Mouse (Mus musculus): ENCODE measurements around the gene Nab2. TPM values are rescaled to one million over a fixed set of nuclear protein-coding genes. Genes with fewer than 3 reads are reported as not detected.

Nab2 gene
- total and polyA plus RNA-seq, 3 experiments, result 29.1 to 37.1 TPM; not detected in 1

- Histone ChIP-seq H3K36me3 (ENCODE audit: control insufficient read depth in 1 of 2, insufficient read depth in 2 of 2, low read length in 2 of 2) (no peaks in the 10 kb centered on the region), H3K27ac (ENCODE audit: control insufficient read depth, low read depth, low read length) (no peak overlapping the region), H3K9ac (ENCODE audit: control insufficient read depth, low read depth, low read length, poor library complexity, severe bottlenecking) (no peak overlapping the region), H3K9me3 (replicated peaks; ENCODE audit: insufficient read depth, low read length) (no peaks in the 10 kb centered on the region), H3K4me1 (ENCODE audit: control insufficient read depth in 1 of 2, insufficient read depth in 2 of 2, low read length in 2 of 2) (no peaks in the 10 kb centered on the region), H3K27me3 (ENCODE audit: control insufficient read depth in 1 of 2, insufficient read depth in 2 of 2, low read length in 2 of 2) (peaks cover 0 to 3% of the 10 kb centered on the region in 2 experiments; a peak in 1 of 4 replicates), H3K4me3 (ENCODE audit: control insufficient read depth in 1 of 2, insufficient read depth in 1 of 2, low read depth in 2 of 2, low read length in 2 of 2) (no peak overlapping the region), H3K79me2 (ENCODE audit: control insufficient read depth, insufficient read depth, low read length, poor library complexity) (no peaks in the 10 kb centered on the region)
- TF ChIP-seq ZKSCAN1 (IDR thresholded peaks at IDR 0.05; ENCODE audit: low read depth, low read length) (no peak), ELF1 (IDR thresholded peaks at IDR 0.05; ENCODE audit: low read depth, low read length) (no peak), RAD21 (IDR thresholded peaks at IDR 0.05; ENCODE audit: low read depth, low read length) (no peak), POLR2AphosphoS2 (IDR thresholded peaks at IDR 0.05; ENCODE audit: low read length) (no peak), NRF1 (IDR thresholded peaks at IDR 0.05; ENCODE audit: insufficient read depth, low read depth, low read length, poor library complexity, severe bottlenecking) (no peak), CTCF (IDR thresholded peaks at IDR 0.05 in 2 of 3, conservative IDR thresholded peaks at IDR 0.05 in 1 of 3; ENCODE audit: control insufficient read depth in 1 of 3, insufficient read depth in 1 of 3, low read depth in 2 of 3, low read length in 3 of 3, poor library complexity in 1 of 3, severe bottlenecking in 1 of 3) (no peak), HCFC1 (IDR thresholded peaks at IDR 0.05; ENCODE audit: low read depth, low read length) (no peak), EP300 (IDR thresholded peaks at IDR 0.05; ENCODE audit: low read depth in 1 of 2, low read length in 2 of 2) (no peak), UBTF (IDR thresholded peaks at IDR 0.05; ENCODE audit: borderline replicate concordance, insufficient read depth, low read depth, low read length) (no peak), MAZ (IDR thresholded peaks at IDR 0.05; ENCODE audit: low read depth, low read length) (no peak)
- DNase-seq (ENCODE audit: low read depth, low spot score), result no peak
Measured at GRCm38 (mm10) chr10:127623439-127624216, 44.7 kb downstream of the Nab2 start.

DNA sequence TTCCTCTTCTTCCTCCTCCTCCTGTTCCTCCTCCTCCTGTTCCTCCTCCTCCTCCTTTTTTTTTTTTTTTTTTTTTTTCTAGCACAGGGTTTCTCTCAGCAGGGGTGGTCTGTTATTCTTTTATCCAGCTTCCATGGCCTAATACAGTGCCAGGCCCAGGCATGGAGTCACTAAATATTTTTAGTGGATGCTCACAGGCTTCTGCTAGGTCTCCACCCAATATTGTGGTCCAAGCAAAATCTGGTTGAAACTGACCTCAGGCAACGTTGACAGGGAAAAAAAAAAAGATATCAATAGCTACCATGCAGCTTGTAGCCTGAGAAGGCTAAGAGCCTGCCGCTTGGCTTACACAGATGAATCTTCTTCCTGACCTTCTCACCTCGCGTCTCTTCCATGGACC lies 45.7 kb downstream of the Nab2 start:
- no peaks in the 10 kb centered on the region for H3K36me3 ChIP-seq (ENCODE audit: control insufficient read depth in 1 of 2, insufficient read depth in 2 of 2, low read length in 2 of 2)
- no peaks in the 10 kb centered on the region for H3K9me3 ChIP-seq (replicated peaks; ENCODE audit: insufficient read depth, low read length)
- DNase-seq (ENCODE audit: low read depth, low spot score), result no peak
- TF ChIP-seq MYC (IDR thresholded peaks at IDR 0.05; ENCODE audit: low read depth, low read length), result no peak
- TF ChIP-seq MAZ (IDR thresholded peaks at IDR 0.05; ENCODE audit: low read depth, low read length), result no peak
- TF ChIP-seq MAX (IDR thresholded peaks at IDR 0.05; ENCODE audit: low read length), result no peak
- TF ChIP-seq CTCF (IDR thresholded peaks at IDR 0.05 in 2 of 3, conservative IDR thresholded peaks at IDR 0.05 in 1 of 3; ENCODE audit: control insufficient read depth in 1 of 3, insufficient read depth in 1 of 3, low read depth in 2 of 3, low read length in 3 of 3, poor library complexity in 1 of 3, severe bottlenecking in 1 of 3), result no peak
- TF ChIP-seq NELFE (IDR thresholded peaks at IDR 0.05; ENCODE audit: low read depth, low read length), result no peak
- no peak for TF ChIP-seq CHD1 (IDR thresholded peaks at IDR 0.05; ENCODE audit: low read depth, low read length)
- TF ChIP-seq ZNF384 (IDR thresholded peaks at IDR 0.05; ENCODE audit: low read depth, low read length), result no peak
- no peak for TF ChIP-seq POLR2A (IDR thresholded peaks at IDR 0.05; ENCODE audit: control insufficient read depth in 1 of 2, insufficient read depth in 1 of 2, low read depth in 1 of 2, low read length in 2 of 2, poor library complexity in 1 of 2)
- no peak for TF ChIP-seq GATA1 (IDR thresholded peaks at IDR 0.05; ENCODE audit: low read depth, low read length)
- no peak for TF ChIP-seq MXI1 (IDR thresholded peaks at IDR 0.05; ENCODE audit: low read depth, low read length)
- TF ChIP-seq CHD2 (IDR thresholded peaks at IDR 0.05; ENCODE audit: low read length), result no peak
- no peak for TF ChIP-seq ZC3H11A (IDR thresholded peaks at IDR 0.05; ENCODE audit: low read depth, low read length)
- TF ChIP-seq TAL1 (IDR thresholded peaks at IDR 0.05; ENCODE audit: low read length), result no peak
- no peak overlapping the region for H3K4me3 ChIP-seq (ENCODE audit: control insufficient read depth in 1 of 2, insufficient read depth in 1 of 2, low read depth in 2 of 2, low read length in 2 of 2)
- H3K27me3 ChIP-seq (ENCODE audit: control insufficient read depth in 1 of 2, insufficient read depth in 2 of 2, low read length in 2 of 2), result peaks cover 0 to 4% of the 10 kb centered on the region in 2 experiments; a peak in 2 of 4 replicates
- H3K4me1 ChIP-seq (ENCODE audit: control insufficient read depth in 1 of 2, insufficient read depth in 2 of 2, low read length in 2 of 2), result no peaks in the 10 kb centered on the region
- no peak overlapping the region for H3K9ac ChIP-seq (ENCODE audit: control insufficient read depth, low read depth, low read length, poor library complexity, severe bottlenecking)
- H3K27ac ChIP-seq (ENCODE audit: control insufficient read depth, low read depth, low read length), result no peak overlapping the region
- H3K79me2 ChIP-seq (ENCODE audit: control insufficient read depth, insufficient read depth, low read length, poor library complexity), result no peaks in the 10 kb centered on the region
